In the genomic region with DNA sequence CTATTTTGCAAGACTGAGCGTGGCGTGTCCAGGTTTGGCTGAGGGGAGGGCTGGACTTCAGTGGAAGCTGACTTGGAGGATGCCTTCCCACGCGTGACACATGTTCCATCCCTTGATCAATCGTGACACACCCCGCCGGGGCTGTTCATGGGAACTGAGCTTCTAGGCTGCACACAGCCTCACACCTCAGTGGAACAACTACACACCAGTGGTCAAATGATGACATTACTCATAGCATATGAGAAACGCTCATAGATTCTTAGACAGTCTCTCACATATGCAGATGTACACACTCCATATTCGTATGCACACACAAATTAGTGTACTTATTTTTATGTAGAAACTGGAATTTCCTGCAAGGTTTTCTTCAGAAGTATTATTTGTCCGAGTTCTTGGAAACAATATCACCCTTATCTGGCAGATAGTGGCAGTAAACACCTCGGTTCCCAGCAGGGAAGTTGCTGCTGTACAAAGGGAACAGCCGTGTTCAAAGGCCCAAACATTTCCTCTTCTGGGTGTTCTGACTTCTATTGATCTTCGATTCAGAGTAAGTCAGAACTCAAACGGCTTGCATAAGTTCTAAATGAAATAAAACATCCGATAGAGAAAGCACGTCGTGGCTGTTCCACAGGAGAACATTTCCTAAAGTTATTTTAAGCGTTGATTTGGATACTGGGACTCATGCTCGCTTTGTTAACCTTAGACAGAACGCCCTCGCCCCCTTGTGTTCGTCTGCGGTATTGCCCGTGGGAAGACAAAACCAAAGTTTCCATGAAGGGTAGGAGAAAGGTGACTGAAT, we compare ENCODE assay signal across 8 mouse cellular contexts.
A peak's percentile ranks its signal among the peaks of the same experiment; 100 is the strongest.
DNase-seq lines count a peak whose midpoint lies in the region; ATAC-seq and TF ChIP-seq lines count a peak whose summit lies in the region.

No protein-coding gene starts in this region.

- H3K4me1 ChIP-seq in forebrain, embryonic 15.5 days = no peaks in the 10 kb centered on the region
- H3K4me1 ChIP-seq in lung, adult 2 months (ENCODE audit: control insufficient read depth, insufficient read depth, low read length) = no peaks in the 10 kb centered on the region

- DNase-seq in ES-CJ7 (ENCODE audit: low read depth, low spot score) = peak; percentile 63
- peak; percentile 89 to 93 for DNase-seq in heart, postnatal 10 days
- peak; percentile 75 to 91 for DNase-seq in kidney, postnatal 36 days
- DNase-seq in lung, adult 2 months = peak; percentile 80
- peak; percentile 29 for DNase-seq in ovary, adult 18-20 months (ENCODE audit: low spot score)
- DNase-seq in thymus, postnatal 0 days (ENCODE audit: low spot score) = peak; percentile 58

- no peak overlapping the region for H3K9ac ChIP-seq in forebrain, embryonic 15.5 days (replicated peaks)

- H3K4me2 ChIP-seq in forebrain, embryonic 15.5 days (replicated peaks) = 0 out of 2 replicates have a peak overlapping the region, but pooled peaks have one; percentile 16

- intact Hi-C loops in heart, postnatal 10 days (cut with DNase I) = loop anchor here (1.0 to 10.0 kb wide), 4 partner anchors 299 to 534 kb away; no protein-coding TSS in a partner anchor

- H3K27ac ChIP-seq in forebrain, embryonic 15.5 days (replicated peaks) = no peak overlapping the region

- no peak for TF ChIP-seq POLR2A in lung, adult 2 months (IDR thresholded peaks at IDR 0.05; ENCODE audit: borderline replicate concordance, extremely low read depth, low read depth, low read length)

- no peak overlapping the region for H3K4me3 ChIP-seq in forebrain, embryonic 15.5 days
- H3K4me3 ChIP-seq in lung, adult 2 months (replicated peaks; ENCODE audit: extremely low read depth, low read depth, low read length) = no peak overlapping the region

- ATAC-seq in cerebellum, adult (ENCODE audit: insufficient number of reproducible peaks, low FRiP score, low TSS enrichment) = peak; percentile 73
- peak; percentile 68 for ATAC-seq in forebrain, embryonic 15.5 days (replicated peaks)

- no peaks in the 10 kb centered on the region for H3K36me3 ChIP-seq in forebrain, embryonic 15.5 days

- no peaks in the 10 kb centered on the region for H3K27me3 ChIP-seq in forebrain, embryonic 15.5 days

- peak; percentile 96 for TF ChIP-seq CTCF in lung, adult 2 months (IDR thresholded peaks at IDR 0.05; ENCODE audit: insufficient read depth, low read length)

- no peaks in the 10 kb centered on the region for H3K9me3 ChIP-seq in forebrain, embryonic 15.5 days

- WGBS in forebrain, embryonic 15.5 days = 38% methylated on average over 24 of the region's 24 CpGs
- 35% methylated on average over 24 of the region's 24 CpGs for WGBS in lung, adult 2 months

Comparison
In these comparisons a context has a peak if more than half of its experiments do, and no peak if none do; other contexts are left out.
1. DNase-seq: peak in every context shown above with its lines; median percentile 91 in heart, postnatal 10 days; 83 in kidney, postnatal 36 days; 80 in lung, adult 2 months; 63 in ES-CJ7; 58 in thymus, postnatal 0 days; 29 in ovary, adult 18-20 months.